Mouse (Mus musculus): Measurements from ENCODE around the gene Naxe. TPM values are rescaled to one million over a fixed set of nuclear protein-coding genes. Genes with fewer than 3 reads are reported as not detected.

The Naxe gene
- polyA plus RNA-seq, 1 experiment from 2014 or later = 196 TPM

DNA sequence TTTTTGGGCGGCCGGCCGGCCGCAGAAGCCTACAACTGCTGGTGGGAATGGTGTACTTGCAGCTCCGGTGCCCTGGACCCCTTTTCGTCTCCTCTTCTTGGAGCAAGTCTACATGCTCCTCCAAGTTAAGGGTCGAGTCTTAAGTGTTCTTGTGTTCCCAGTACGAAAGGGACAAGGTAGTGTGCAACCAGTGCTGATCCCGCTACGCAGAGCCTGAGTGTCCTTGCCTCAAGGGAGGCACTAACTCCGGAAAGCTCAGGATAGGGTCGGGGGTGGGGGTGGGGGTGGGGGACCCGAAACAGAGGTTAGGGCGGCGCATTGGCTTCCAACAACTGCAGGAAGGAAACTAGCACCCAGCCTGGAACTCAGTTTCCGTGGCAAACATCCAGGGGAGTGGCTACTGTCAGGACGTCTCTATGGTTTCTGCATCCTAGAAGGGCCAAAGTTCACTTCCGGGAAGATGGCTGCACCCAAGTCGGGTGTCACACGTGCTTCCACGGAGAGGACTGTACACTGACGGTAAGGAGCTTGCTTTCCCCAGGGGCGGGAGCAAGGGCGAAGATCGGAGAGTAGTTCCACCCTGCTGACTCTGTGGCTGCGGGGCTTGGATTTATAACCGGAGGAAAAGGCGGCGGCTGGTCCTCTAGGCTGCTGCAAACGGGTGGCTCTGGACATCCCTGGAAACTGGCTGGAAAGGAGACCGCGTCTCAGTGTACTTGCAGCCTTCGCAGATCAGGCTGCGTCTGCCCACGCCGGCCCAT lies 15.5 kb downstream of the Naxe start, which contains the start of gene Gpatch4:
Gene Gpatch4, plus strand, starts transcription at position 448 of the 761 bp plus-strand sequence.
- Histone ChIP-seq H3K27me3 (ENCODE audit: control insufficient read depth, insufficient read depth, low read length) (no peaks in the 10 kb centered on the region), H3K4me3 (ENCODE audit: low read depth, low read length) (peak within 1 kb of the TSS; percentile 83), H3K36me3 (ENCODE audit: control insufficient read depth, insufficient read depth, low read length) (no peaks in the 10 kb centered on the region), H3K27ac (ENCODE audit: low read length) (peak within 1 kb of the TSS; percentile 58; the same call in 1 of the 2 replicates), H3K9me3 (ENCODE audit: control insufficient read depth, low read depth, low read length) (no peaks in the 10 kb centered on the region), H3K4me2 (replicated peaks; ENCODE audit: low read depth, low read length) (peak within 1 kb of the TSS; percentile 74), H3K9ac (replicated peaks; ENCODE audit: low read depth, low read length) (peak within 1 kb of the TSS; percentile 55), H3K4me1 (ENCODE audit: control insufficient read depth, insufficient read depth, low read length) (0 out of 2 replicates have a peak, but pooled peaks cover 4% of the 10 kb centered on the region)
- ATAC-seq (ENCODE audit: insufficient number of reproducible peaks, insufficient read depth, low FRiP score, low read depth) = peak; percentile 90
- WGBS = 8% methylated on average over 36 of the region's 36 CpGs

DNA sequence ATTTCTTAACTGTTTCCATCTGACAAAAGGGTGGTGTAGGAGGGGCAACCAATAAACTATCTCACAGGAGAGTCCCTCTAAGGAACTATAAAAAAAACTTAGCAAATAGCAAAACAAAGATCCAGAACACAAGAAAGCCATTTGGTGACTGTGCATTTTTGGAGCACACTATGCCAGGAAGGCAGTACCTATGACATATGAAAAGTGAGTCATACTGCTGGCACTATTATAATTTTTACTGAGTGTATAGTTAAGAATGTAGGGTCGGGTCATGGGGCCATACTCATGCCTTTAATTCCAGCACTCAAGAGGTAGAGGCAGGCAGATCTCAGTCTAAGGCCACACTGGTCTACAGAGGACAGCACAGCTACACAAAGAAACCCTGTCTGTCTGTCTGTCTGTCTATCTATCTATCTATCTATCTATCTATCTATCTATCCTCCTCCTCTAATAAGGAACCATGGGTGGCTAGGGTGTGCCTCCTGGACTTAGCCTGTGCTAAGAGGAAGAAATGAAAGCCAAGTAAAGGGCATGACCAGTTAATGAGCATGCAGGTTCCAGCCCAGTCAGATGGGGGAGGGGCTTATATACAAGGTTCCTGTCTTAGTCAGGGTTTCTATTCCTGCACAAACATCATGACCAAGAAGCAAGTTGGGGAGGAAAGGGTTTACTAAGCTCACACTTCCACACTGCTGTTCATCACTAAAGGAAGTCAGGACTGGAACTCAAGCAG lies 22.6 kb downstream of the Naxe start:
- no peak for ATAC-seq (ENCODE audit: insufficient number of reproducible peaks, insufficient read depth, low FRiP score, low read depth)
- no peak overlapping the region for H3K4me3 ChIP-seq (ENCODE audit: low read depth, low read length)
- H3K9me3 ChIP-seq (ENCODE audit: control insufficient read depth, low read depth, low read length) = no peaks in the 10 kb centered on the region
- H3K9ac ChIP-seq (replicated peaks; ENCODE audit: low read depth, low read length) = no peak overlapping the region
- H3K36me3 ChIP-seq (ENCODE audit: control insufficient read depth, insufficient read depth, low read length) = no peaks in the 10 kb centered on the region
- WGBS = 64% methylated on average over 1 of the region's 1 CpGs
- H3K27me3 ChIP-seq (ENCODE audit: control insufficient read depth, insufficient read depth, low read length) = 0 out of 2 replicates have a peak, but pooled peaks cover 2% of the 10 kb centered on the region
- H3K4me2 ChIP-seq (replicated peaks; ENCODE audit: low read depth, low read length) = no peak overlapping the region
- no peak overlapping the region for H3K27ac ChIP-seq (ENCODE audit: low read length)
- no peaks in the 10 kb centered on the region; the same call in 1 of the 2 replicates for H3K4me1 ChIP-seq (ENCODE audit: control insufficient read depth, insufficient read depth, low read length)

DNA sequence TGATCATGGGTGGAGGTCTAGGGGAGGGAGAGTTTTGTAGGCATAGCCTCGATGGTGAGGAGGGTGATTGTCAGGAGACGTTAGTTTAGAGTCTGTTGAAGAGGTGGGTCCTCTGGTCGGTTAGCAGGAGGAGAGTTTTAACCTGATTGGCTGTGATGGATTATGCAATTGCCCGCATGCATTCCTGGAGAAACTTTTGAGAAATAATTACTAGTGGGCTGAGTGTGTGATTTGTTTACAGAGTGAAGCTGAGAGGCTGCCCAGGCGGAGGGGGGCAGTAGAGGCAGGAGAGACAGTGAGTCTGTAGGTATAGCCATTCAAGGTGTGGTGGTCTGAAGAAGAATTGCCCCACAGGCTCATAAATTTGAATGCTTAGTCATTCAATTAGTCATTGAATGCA lies 24.8 kb downstream of the Naxe start:
- Histone ChIP-seq H3K9me3 (ENCODE audit: control insufficient read depth, low read depth, low read length) (no peaks in the 10 kb centered on the region), H3K27me3 (ENCODE audit: control insufficient read depth, insufficient read depth, low read length) (peaks cover 9% of the 10 kb centered on the region; the same call in 1 of the 2 replicates), H3K36me3 (ENCODE audit: control insufficient read depth, insufficient read depth, low read length) (no peaks in the 10 kb centered on the region), H3K27ac (ENCODE audit: low read length) (no peak overlapping the region), H3K4me1 (ENCODE audit: control insufficient read depth, insufficient read depth, low read length) (no peaks in the 10 kb centered on the region; the same call in 1 of the 2 replicates), H3K4me2 (replicated peaks; ENCODE audit: low read depth, low read length) (no peak overlapping the region), H3K9ac (replicated peaks; ENCODE audit: low read depth, low read length) (no peak overlapping the region), H3K4me3 (ENCODE audit: low read depth, low read length) (no peak overlapping the region)
- ATAC-seq (ENCODE audit: insufficient number of reproducible peaks, insufficient read depth, low FRiP score, low read depth) = no peak
- 32% methylated on average over 5 of the region's 5 CpGs for WGBS

DNA sequence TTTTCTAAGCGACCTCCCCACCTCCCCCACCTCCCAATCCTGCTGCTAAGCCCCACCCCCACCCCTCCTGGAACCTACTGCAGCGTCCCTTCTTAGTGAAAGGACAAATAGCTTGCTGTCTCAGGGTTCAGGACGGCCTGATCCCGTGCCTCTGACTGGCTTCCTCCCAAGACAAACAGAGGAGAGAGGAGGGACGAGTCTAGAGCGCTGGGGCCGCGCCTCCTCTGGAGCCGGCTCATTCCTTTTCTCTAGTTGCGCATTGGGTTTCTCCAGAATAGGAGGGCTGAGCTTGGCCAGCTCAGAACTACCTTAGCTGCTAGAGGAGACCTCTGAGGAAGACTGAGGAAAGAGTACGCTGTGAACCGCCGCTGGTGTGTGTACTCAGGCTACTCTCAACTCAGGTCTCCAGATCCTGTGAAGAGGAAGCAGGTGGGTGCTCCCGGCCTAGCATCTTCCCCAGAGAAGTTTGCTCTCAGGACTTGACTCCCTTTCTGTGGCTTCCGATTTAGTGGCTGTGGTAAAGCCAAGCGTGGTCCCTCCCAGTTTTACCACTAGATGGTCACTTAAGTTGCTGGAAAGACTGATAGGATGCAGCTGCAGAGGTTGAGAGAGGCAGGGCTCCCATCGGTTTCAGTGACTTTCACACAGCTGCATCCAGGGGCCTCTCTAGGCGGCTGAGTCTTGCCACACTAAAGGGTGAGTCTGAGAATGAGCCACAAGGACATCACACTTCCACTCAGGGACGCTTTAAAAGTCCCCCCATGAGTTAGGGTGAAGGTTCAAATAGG lies 27.5 kb downstream of the Naxe start:
- Histone ChIP-seq H3K36me3 (ENCODE audit: control insufficient read depth, insufficient read depth, low read length) (no peaks in the 10 kb centered on the region), H3K9ac (replicated peaks; ENCODE audit: low read depth, low read length) (no peak overlapping the region), H3K4me1 (ENCODE audit: control insufficient read depth, insufficient read depth, low read length) (no peaks in the 10 kb centered on the region; the same call in 1 of the 2 replicates), H3K4me3 (ENCODE audit: low read depth, low read length) (no peak overlapping the region), H3K9me3 (ENCODE audit: control insufficient read depth, low read depth, low read length) (no peaks in the 10 kb centered on the region), H3K4me2 (replicated peaks; ENCODE audit: low read depth, low read length) (no peak overlapping the region), H3K27ac (ENCODE audit: low read length) (no peak overlapping the region), H3K27me3 (ENCODE audit: control insufficient read depth, insufficient read depth, low read length) (peaks cover 9% of the 10 kb centered on the region; the same call in 1 of the 2 replicates)
- WGBS = 15% methylated on average over 19 of the region's 19 CpGs
- no peak; the same call in 1 of the 2 replicates for ATAC-seq (ENCODE audit: insufficient number of reproducible peaks, insufficient read depth, low FRiP score, low read depth)

DNA sequence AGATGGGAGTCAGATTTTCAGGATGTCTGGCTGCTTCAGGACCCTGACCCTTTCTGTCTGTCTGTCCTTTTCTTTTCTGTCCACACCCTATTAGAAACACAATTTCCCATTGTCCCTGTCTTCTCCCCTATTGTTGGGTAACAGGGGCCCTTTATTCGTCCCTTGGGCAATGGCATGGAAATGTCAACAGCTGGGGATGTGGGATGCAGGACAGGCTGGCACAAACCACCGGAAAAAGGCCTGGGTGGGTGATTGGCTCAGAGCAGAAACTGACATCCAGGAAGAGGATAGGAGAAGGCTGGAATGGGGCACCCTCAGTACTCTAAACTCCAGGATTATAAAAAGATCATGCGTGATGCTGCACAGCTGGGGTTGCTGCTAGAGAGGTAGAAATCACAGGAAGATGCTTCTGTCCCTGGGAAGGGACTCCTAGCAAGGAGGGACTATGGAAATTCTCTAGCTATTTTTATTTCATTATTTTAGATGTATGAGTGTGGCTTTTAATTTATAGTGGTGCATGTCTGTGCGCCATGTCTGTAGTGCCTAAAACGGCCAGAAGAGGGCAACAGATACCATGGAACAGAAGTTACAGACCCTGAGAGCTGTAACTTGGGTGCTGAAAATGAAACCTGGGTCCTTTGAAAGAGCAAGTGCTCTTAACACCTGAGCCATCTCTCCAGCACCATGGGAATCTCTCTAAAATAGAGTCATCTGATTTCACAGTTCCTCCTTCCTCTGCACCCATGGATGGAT lies 30.7 kb downstream of the Naxe start, which contains the start of gene Hapln2:
Gene Hapln2, minus strand, starts transcription at position 150 of the 753 bp plus-strand sequence.
- no peak within 1 kb of the TSS for H3K4me2 ChIP-seq (replicated peaks; ENCODE audit: low read depth, low read length)
- H3K27me3 ChIP-seq (ENCODE audit: control insufficient read depth, insufficient read depth, low read length) = peaks cover 30% of the 10 kb centered on the region
- peaks cover 2% of the 10 kb centered on the region for H3K4me1 ChIP-seq (ENCODE audit: control insufficient read depth, insufficient read depth, low read length)
- no peak within 1 kb of the TSS for H3K4me3 ChIP-seq (ENCODE audit: low read depth, low read length)
- WGBS = 54% methylated on average over 5 of the region's 5 CpGs
- H3K27ac ChIP-seq (ENCODE audit: low read length) = no peak within 1 kb of the TSS
- H3K36me3 ChIP-seq (ENCODE audit: control insufficient read depth, insufficient read depth, low read length) = no peaks in the 10 kb centered on the region
- no peaks in the 10 kb centered on the region for H3K9me3 ChIP-seq (ENCODE audit: control insufficient read depth, low read depth, low read length)
- no peak within 1 kb of the TSS for H3K9ac ChIP-seq (replicated peaks; ENCODE audit: low read depth, low read length)
- no peak for ATAC-seq (ENCODE audit: insufficient number of reproducible peaks, insufficient read depth, low FRiP score, low read depth)

DNA sequence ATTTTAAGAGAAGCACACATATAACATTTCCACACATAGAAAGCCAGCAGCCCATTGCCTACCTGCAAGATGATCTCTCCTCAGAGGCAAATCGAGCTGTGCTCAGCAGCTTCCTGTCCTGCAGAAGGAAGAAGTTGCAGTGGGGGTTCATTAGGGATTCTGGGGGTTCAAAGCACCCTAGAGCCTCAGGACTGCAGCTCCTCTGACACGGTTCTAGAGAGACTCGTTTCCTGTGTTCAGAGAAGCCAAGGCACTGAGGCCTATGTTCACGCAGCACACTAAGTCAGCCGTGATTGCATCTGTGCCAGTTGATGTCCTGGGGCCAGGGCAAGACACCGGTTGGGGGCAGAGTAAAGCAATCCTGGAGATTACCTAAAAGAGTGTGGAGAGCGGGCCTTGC lies 31.5 kb downstream of the Naxe start:
- H3K36me3 ChIP-seq (ENCODE audit: control insufficient read depth, insufficient read depth, low read length) = no peaks in the 10 kb centered on the region
- peaks cover 6% of the 10 kb centered on the region for H3K4me1 ChIP-seq (ENCODE audit: control insufficient read depth, insufficient read depth, low read length)
- no peaks in the 10 kb centered on the region for H3K9me3 ChIP-seq (ENCODE audit: control insufficient read depth, low read depth, low read length)
- peaks cover 37% of the 10 kb centered on the region for H3K27me3 ChIP-seq (ENCODE audit: control insufficient read depth, insufficient read depth, low read length)
- ATAC-seq (ENCODE audit: insufficient number of reproducible peaks, insufficient read depth, low FRiP score, low read depth) = no peak
- no peak overlapping the region for H3K9ac ChIP-seq (replicated peaks; ENCODE audit: low read depth, low read length)
- WGBS = 57% methylated on average over 7 of the region's 7 CpGs
- no peak overlapping the region for H3K4me3 ChIP-seq (ENCODE audit: low read depth, low read length)
- no peak overlapping the region for H3K4me2 ChIP-seq (replicated peaks; ENCODE audit: low read depth, low read length)
- no peak overlapping the region for H3K27ac ChIP-seq (ENCODE audit: low read length)

DNA sequence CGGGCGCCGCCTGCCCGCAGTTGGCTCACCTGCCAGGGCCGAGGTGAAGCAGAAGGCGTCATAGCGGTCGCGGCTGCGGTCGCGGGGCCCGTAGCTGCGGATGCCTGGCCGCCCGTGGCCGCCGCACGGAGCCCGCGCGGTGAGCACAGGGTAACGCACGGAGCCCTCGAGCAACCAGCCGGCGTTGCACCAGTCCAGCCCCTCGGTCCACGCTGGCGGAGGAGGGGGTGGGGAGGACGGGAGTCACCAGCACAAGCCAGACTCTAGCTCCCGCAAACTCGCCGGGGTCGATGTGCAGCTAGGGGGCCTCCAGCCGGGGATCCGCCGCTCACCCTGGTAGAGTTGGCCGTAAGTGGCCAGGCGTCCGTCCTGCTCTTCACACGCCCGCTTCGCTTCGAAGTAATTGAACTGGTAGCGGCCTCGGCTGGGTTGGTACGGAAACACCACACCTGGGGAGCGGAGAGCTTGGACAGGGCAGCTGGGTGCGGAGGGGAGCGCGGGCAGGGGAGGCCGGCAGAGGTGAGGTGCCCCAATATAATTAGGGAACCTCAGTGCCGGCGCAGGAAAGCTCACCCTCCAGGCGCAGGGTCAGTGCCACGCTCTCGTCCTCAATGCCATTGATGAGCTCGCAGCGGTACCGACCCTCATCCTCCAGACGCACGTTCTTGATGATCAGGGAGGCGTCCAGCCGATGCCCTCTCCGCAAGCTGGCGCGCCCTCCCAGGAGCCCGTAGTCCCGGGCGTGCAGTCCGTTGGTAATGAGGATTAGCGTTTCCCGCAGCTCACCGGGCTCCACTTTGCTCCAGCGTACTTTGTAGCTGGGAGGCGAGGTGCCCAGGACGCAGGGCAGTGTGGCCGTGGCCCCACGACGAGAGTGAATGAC lies 34.9 kb downstream of the Naxe start:
- Histone ChIP-seq H3K4me3 (ENCODE audit: low read depth, low read length) (peak overlapping the region; percentile 48), H3K9ac (replicated peaks; ENCODE audit: low read depth, low read length) (no peak overlapping the region), H3K4me1 (ENCODE audit: control insufficient read depth, insufficient read depth, low read length) (peaks cover 6% of the 10 kb centered on the region; the same call in 1 of the 2 replicates), H3K36me3 (ENCODE audit: control insufficient read depth, insufficient read depth, low read length) (no peaks in the 10 kb centered on the region), H3K27ac (ENCODE audit: low read length) (no peak overlapping the region), H3K27me3 (ENCODE audit: control insufficient read depth, insufficient read depth, low read length) (peaks cover 44% of the 10 kb centered on the region), H3K4me2 (replicated peaks; ENCODE audit: low read depth, low read length) (peak overlapping the region; percentile 98), H3K9me3 (ENCODE audit: control insufficient read depth, low read depth, low read length) (no peaks in the 10 kb centered on the region)
- ATAC-seq (ENCODE audit: insufficient number of reproducible peaks, insufficient read depth, low FRiP score, low read depth) = peak; percentile 75; the same call in 1 of the 2 replicates
- 2% methylated on average over 81 of the region's 81 CpGs for WGBS
